Comparison of ENCODE assay signal across 7 mouse cellular contexts in the genomic region with DNA sequence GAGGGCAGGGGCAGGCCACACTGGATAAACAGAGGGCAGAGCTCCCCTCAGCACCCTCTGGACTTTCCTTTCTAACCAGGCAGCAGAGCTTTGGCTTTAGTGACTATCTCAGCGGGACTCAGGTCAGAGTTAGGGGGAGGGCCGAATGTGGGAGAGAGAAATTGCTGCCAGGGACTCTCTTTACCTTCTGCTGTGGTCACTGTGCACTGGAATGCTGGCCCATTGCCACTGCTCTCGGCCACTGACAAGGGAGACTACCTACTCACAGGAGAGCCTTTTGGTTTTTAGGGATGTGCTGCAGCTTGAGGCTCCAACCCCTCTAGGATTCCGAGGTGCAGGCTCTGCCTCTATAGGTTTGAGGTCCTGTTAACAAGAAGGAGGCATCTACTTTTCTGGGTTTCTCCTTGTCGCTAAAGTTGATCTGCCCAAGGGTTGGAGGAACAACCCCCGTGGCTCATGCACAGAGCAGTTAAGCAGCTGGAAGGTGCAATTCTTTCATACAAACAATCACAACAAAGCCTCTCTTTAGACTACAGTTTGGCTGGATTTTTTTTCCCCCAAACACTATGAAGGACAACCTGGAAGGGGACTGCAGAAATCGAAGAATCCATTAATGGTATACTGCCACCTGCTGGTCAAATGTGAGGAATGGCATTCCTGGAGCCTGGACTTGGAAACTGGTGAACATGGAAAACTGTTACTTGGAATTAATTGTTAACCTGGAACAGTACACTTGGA.
DNase-seq lines count a peak whose midpoint lies in the region; ATAC-seq lines count a peak whose summit lies in the region.

No protein-coding gene starts in this region.

- peaks cover 19% of the 10 kb centered on the region for H3K36me3 ChIP-seq in embryonic facial prominence, embryonic 14.5 days (ENCODE audit: control insufficient read depth, insufficient read depth, low read length)
- H3K36me3 ChIP-seq in hindbrain, embryonic 16.5 days (ENCODE audit: control insufficient read depth, insufficient read depth, low read length) = peaks cover 10% of the 10 kb centered on the region; the same call in 1 of the 2 replicates

- peak; percentile 60; the same call in 1 of the 2 replicates for ATAC-seq in embryonic facial prominence, embryonic 14.5 days (ENCODE audit: low read depth)
- ATAC-seq in hindbrain, embryonic 16.5 days = peak; percentile 78
- peak; percentile 80 for ATAC-seq in megakaryocyte progenitor cell, adult 5-6 weeks (replicated peaks; ENCODE audit: poor library complexity)

- no peak overlapping the region for H3K4me2 ChIP-seq in embryonic facial prominence, embryonic 14.5 days (ENCODE audit: low read depth, low read length)
- H3K4me2 ChIP-seq in hindbrain, embryonic 16.5 days (ENCODE audit: low read length) = no peak overlapping the region

- no peak overlapping the region for H3K27ac ChIP-seq in embryonic facial prominence, embryonic 14.5 days (replicated peaks; ENCODE audit: low read depth, low read length)
- no peak overlapping the region for H3K27ac ChIP-seq in hindbrain, embryonic 16.5 days (ENCODE audit: low read depth, low read length)

- no peaks in the 10 kb centered on the region for H3K27me3 ChIP-seq in embryonic facial prominence, embryonic 14.5 days (replicated peaks; ENCODE audit: control insufficient read depth, insufficient read depth, low read length)
- H3K27me3 ChIP-seq in hindbrain, embryonic 16.5 days (replicated peaks; ENCODE audit: control insufficient read depth, insufficient read depth, low read length) = no peaks in the 10 kb centered on the region

- H3K9ac ChIP-seq in embryonic facial prominence, embryonic 14.5 days (ENCODE audit: low read depth, low read length) = no peak overlapping the region
- no peak overlapping the region for H3K9ac ChIP-seq in hindbrain, embryonic 16.5 days (ENCODE audit: low read depth, low read length)

- no peak overlapping the region for H3K4me3 ChIP-seq in embryonic facial prominence, embryonic 14.5 days (ENCODE audit: low read depth, low read length)
- no peak overlapping the region for H3K4me3 ChIP-seq in hindbrain, embryonic 16.5 days (ENCODE audit: low read length)

- DNase-seq in MEL-GATA-1-ER (ENCODE audit: extremely low read depth, low read depth) = peak; percentile 2
- peak; percentile 28 for DNase-seq in adrenal gland, postnatal 25 days
- peak; percentile 77 for DNase-seq in embryonic facial prominence, embryonic 14.5 days (ENCODE audit: low spot score)
- peak; percentile 59 to 91 for DNase-seq in layer of hippocampus, postnatal 14 days (ENCODE audit: low spot score in 2 of 2)
- DNase-seq in urinary bladder, postnatal 4 days (ENCODE audit: low spot score in 2 of 2) = no peak

- H3K9me3 ChIP-seq in embryonic facial prominence, embryonic 14.5 days (ENCODE audit: control insufficient read depth, low read length) = no peaks in the 10 kb centered on the region
- H3K9me3 ChIP-seq in hindbrain, embryonic 16.5 days (ENCODE audit: control insufficient read depth, low read length) = no peaks in the 10 kb centered on the region

- no peaks in the 10 kb centered on the region for H3K4me1 ChIP-seq in embryonic facial prominence, embryonic 14.5 days (ENCODE audit: control insufficient read depth, insufficient read depth, low read length)
- H3K4me1 ChIP-seq in hindbrain, embryonic 16.5 days (ENCODE audit: control insufficient read depth, insufficient read depth, low read depth, low read length) = peaks cover 5% of the 10 kb centered on the region; the same call in 1 of the 2 replicates

- 51% methylated on average over 7 of the region's 7 CpGs for WGBS in embryonic facial prominence, embryonic 14.5 days
- 33% methylated on average over 7 of the region's 7 CpGs for WGBS in hindbrain, embryonic 16.5 days

Comparison
In these comparisons a context has a peak if more than half of its experiments do, and no peak if none do; other contexts are left out.
1. DNase-seq: peak in MEL-GATA-1-ER (single experiment), adrenal gland, postnatal 25 days (single experiment), embryonic facial prominence, embryonic 14.5 days (single experiment) and layer of hippocampus, postnatal 14 days (2 of 2); none in urinary bladder, postnatal 4 days (0 of 2).
2. Peak in every context shown above with its lines, with median percentiles within 50 percentile points of each other: ATAC-seq.